Mouse (Mus musculus) myocyte (in vitro differentiated cells): Measurements from ENCODE around the gene Fam19a5.

Experiments used
- CEBPB ChIP-seq: IDR thresholded peaks from 2 replicates; pipeline ENCODE4 v1.6.1; 2011; ENCODE audit warnings: mild to moderate bottlenecking, moderate library complexity; ENCODE audit not compliant: poor library complexity, insufficient read depth, severe bottlenecking
- E2F4 ChIP-seq: IDR thresholded peaks from one replicate; pipeline ENCODE4 v1.6.1; 2011; ENCODE audit warnings: mild to moderate bottlenecking, control low read depth, moderate library complexity; ENCODE audit not compliant: insufficient read depth
- MAX ChIP-seq: IDR thresholded peaks from one replicate; pipeline ENCODE4 v1.6.1; 2011; ENCODE audit warnings: low read depth, mild to moderate bottlenecking, control low read depth
- MYOD1 ChIP-seq, 3 experiments: IDR thresholded peaks; one replicate each; pipeline ENCODE4 v1.6.1; 2011; ENCODE audit warnings: control low read depth in 2 of 3, low read depth in 2 of 3, mild to moderate bottlenecking in 2 of 3, moderate library complexity in 1 of 3; ENCODE audit not compliant: insufficient read length in 2 of 3, control insufficient read depth in 1 of 3
- MYOG ChIP-seq, 3 experiments: IDR thresholded peaks; one replicate each; pipeline ENCODE4 v1.6.1; 2011; ENCODE audit warnings: control low read depth in 2 of 3, low read depth in 2 of 3, mild to moderate bottlenecking in 2 of 3; ENCODE audit not compliant: insufficient read length in 2 of 3, control insufficient read depth in 1 of 3, insufficient read depth in 1 of 3
- POLR2A ChIP-seq: IDR thresholded peaks from one replicate; pipeline ENCODE4 v1.6.1; 2011; ENCODE audit warnings: low read depth, mild to moderate bottlenecking, control low read depth, moderate library complexity; ENCODE audit not compliant: insufficient read length
- POLR2AphosphoS2 ChIP-seq: IDR thresholded peaks from one replicate; pipeline ENCODE4 v1.6.1; 2011; ENCODE audit warnings: low read depth, control low read depth; ENCODE audit not compliant: insufficient read length
- REST ChIP-seq: IDR thresholded peaks from one replicate; pipeline ENCODE4 v1.6.1; 2011; ENCODE audit warnings: mild to moderate bottlenecking, control low read depth, moderate library complexity; ENCODE audit not compliant: insufficient read depth, insufficient read length
- SRF ChIP-seq: IDR thresholded peaks from one replicate; pipeline ENCODE4 v1.6.1; 2011; ENCODE audit warnings: low read depth; ENCODE audit not compliant: control insufficient read depth, insufficient read length
- TCF12 ChIP-seq: IDR thresholded peaks from one replicate; pipeline ENCODE4 v1.6.1; 2011; ENCODE audit warnings: mild to moderate bottlenecking, control low read depth; ENCODE audit not compliant: poor library complexity, insufficient read depth, severe bottlenecking
- TCF3 ChIP-seq: IDR thresholded peaks from one replicate; pipeline ENCODE4 v1.6.1; 2011; ENCODE audit warnings: low read depth, control low read depth; ENCODE audit not compliant: insufficient read length
- USF1 ChIP-seq: IDR thresholded peaks from one replicate; pipeline ENCODE4 v1.6.1; 2011; ENCODE audit warnings: low read depth, mild to moderate bottlenecking, control low read depth, moderate library complexity

GRCm38 (mm10) chr15:87564331-87564730 lies 20.2 kb downstream of the Fam19a5 start:
- TF ChIP-seq POLR2AphosphoS2 = no peak
- TF ChIP-seq E2F4 = no peak
- TF ChIP-seq CEBPB = no peak
- no peak for TF ChIP-seq POLR2A
- no peak for TF ChIP-seq MAX
- no peak for TF ChIP-seq USF1
- no peak for TF ChIP-seq MYOG (IDR thresholded peaks at IDR 0.05; ENCODE audit: control insufficient read depth in 1 of 3, insufficient read depth in 1 of 3, insufficient read length in 2 of 3, low read depth in 2 of 3)
- no peak for TF ChIP-seq TCF12
- TF ChIP-seq TCF3 = no peak
- no peak for TF ChIP-seq MYOD1 (IDR thresholded peaks at IDR 0.05; ENCODE audit: control insufficient read depth in 1 of 3, insufficient read length in 2 of 3, low read depth in 2 of 3)
- no peak for TF ChIP-seq REST
- TF ChIP-seq SRF = no peak
